Comparison of ENCODE assay signal across 8 mouse cellular contexts in genomic region chr2:37516030-37516710, GRCm38 (mm10). TPM values are rescaled to one million over a fixed set of nuclear protein-coding genes. Genes with fewer than 3 reads are reported as not detected.
A peak's percentile ranks its signal among the peaks of the same experiment; 100 is the strongest.
DNase-seq lines count a peak whose midpoint lies in the region; ATAC-seq lines count a peak whose summit lies in the region.

TSS of gene Gpr21 (plus strand) at chr2:37516332.

- no peak within 1 kb of the TSS; the same call in 1 of the 2 replicates for H3K9ac ChIP-seq in embryonic facial prominence, embryonic 14.5 days (ENCODE audit: low read depth, low read length)
- peak within 1 kb of the TSS; percentile 67 for H3K9ac ChIP-seq in neural tube, embryonic 14.5 days (replicated peaks; ENCODE audit: low read depth, low read length)

- H3K9me3 ChIP-seq in embryonic facial prominence, embryonic 14.5 days (ENCODE audit: control insufficient read depth, low read length), result no peaks in the 10 kb centered on the region
- H3K9me3 ChIP-seq in neural tube, embryonic 14.5 days (ENCODE audit: control insufficient read depth, low read length), result no peaks in the 10 kb centered on the region

- intact Hi-C loops in left cerebral cortex, postnatal 4 days (cut with DNase I), result loop anchor here (5.0 kb wide), 1 partner anchor 256 kb away; no protein-coding TSS in a partner anchor
- intact Hi-C loops in left cerebral cortex, postnatal 14 days (cut with DNase I), result loop anchor here (5.0 kb wide), 1 partner anchor 256 kb away; no protein-coding TSS in a partner anchor

- no peaks in the 10 kb centered on the region for H3K27me3 ChIP-seq in embryonic facial prominence, embryonic 14.5 days (replicated peaks; ENCODE audit: control insufficient read depth, insufficient read depth, low read length)
- H3K27me3 ChIP-seq in neural tube, embryonic 14.5 days (ENCODE audit: control insufficient read depth, insufficient read depth, low read length), result no peaks in the 10 kb centered on the region

- no peak for DNase-seq in left cerebral cortex, postnatal 4 days
- no peak for DNase-seq in left cerebral cortex, postnatal 14 days (ENCODE audit: low spot score in 2 of 2)
- DNase-seq in embryonic facial prominence, embryonic 14.5 days (ENCODE audit: low spot score), result peak; percentile 38
- DNase-seq in kidney, postnatal 4 days, result peak; percentile 4 to 13
- DNase-seq in spleen, postnatal 10 days (ENCODE audit: low spot score in 2 of 2), result no peak
- DNase-seq in adrenal gland, postnatal 36 days, result no peak

- 0 out of 2 replicates have a peak within 1 kb of the TSS, but pooled peaks have one; percentile 8 for H3K4me3 ChIP-seq in embryonic facial prominence, embryonic 14.5 days (ENCODE audit: low read depth, low read length)
- H3K4me3 ChIP-seq in neural tube, embryonic 14.5 days (ENCODE audit: low read depth, low read length), result peak within 1 kb of the TSS; percentile 32

- WGBS in embryonic facial prominence, embryonic 14.5 days, result 27% methylated on average over 11 of the region's 11 CpGs
- WGBS in neural tube, embryonic 14.5 days, result 17% methylated on average over 11 of the region's 11 CpGs

- peaks cover 38% of the 10 kb centered on the region for H3K36me3 ChIP-seq in embryonic facial prominence, embryonic 14.5 days (ENCODE audit: control insufficient read depth, insufficient read depth, low read length)
- H3K36me3 ChIP-seq in neural tube, embryonic 14.5 days (ENCODE audit: control insufficient read depth, insufficient read depth, low read length), result peaks cover 12% of the 10 kb centered on the region; the same call in 1 of the 2 replicates

- no peaks in the 10 kb centered on the region for H3K4me1 ChIP-seq in embryonic facial prominence, embryonic 14.5 days (ENCODE audit: control insufficient read depth, insufficient read depth, low read length)
- H3K4me1 ChIP-seq in neural tube, embryonic 14.5 days (ENCODE audit: control insufficient read depth, insufficient read depth, low read length), result peaks cover 18% of the 10 kb centered on the region

- ATAC-seq in embryonic facial prominence, embryonic 14.5 days (ENCODE audit: low read depth), result peak; percentile 78; the same call in 1 of the 2 replicates
- ATAC-seq in neural tube, embryonic 14.5 days (ENCODE audit: low read depth), result peak; percentile 90
- no peak for ATAC-seq in megakaryocyte-erythroid progenitor cell, adult 5-6 weeks (replicated peaks; ENCODE audit: low FRiP score, low TSS enrichment, poor library complexity, severe bottlenecking)

- H3K4me2 ChIP-seq in embryonic facial prominence, embryonic 14.5 days (ENCODE audit: low read depth, low read length), result peak within 1 kb of the TSS; percentile 40
- H3K4me2 ChIP-seq in neural tube, embryonic 14.5 days (ENCODE audit: low read depth, low read length), result peak within 1 kb of the TSS; percentile 59

- peak within 1 kb of the TSS; percentile 21; the same call in 1 of the 2 replicates for H3K27ac ChIP-seq in embryonic facial prominence, embryonic 14.5 days (replicated peaks; ENCODE audit: low read depth, low read length)
- H3K27ac ChIP-seq in neural tube, embryonic 14.5 days (ENCODE audit: low read depth, low read length), result peak within 1 kb of the TSS; percentile 87

RNA-seq across cellular contexts. Expression of gene Gpr21, which starts in this region (rescaled TPM):
- total RNA-seq in left cerebral cortex, postnatal 4 days (2021), result 10 to 100 TPM; 32.3 to 40.2 TPM
- total RNA-seq in left cerebral cortex, postnatal 14 days (2021), result 10 to 100 TPM in 1 of 2 experiments, 1 to 10 TPM in 1; 9.3 to 10.7 TPM
- polyA plus RNA-seq in embryonic facial prominence, embryonic 14.5 days (2014; fragmentation: Nextera tagmentation; extraction: Ambion mirVana), result 1.3 and 1.6 TPM in 2 replicates
- 25.0 and 34.4 TPM in 2 replicates for polyA plus RNA-seq in neural tube, embryonic 14.5 days (2014; fragmentation: Nextera tagmentation; extraction: Ambion mirVana)
- 2.0 and 3.3 TPM in 2 replicates for total RNA-seq in megakaryocyte-erythroid progenitor cell, adult 5-6 weeks (2014; fragmentation: Nextera tagmentation)
- 0.42 and 3.4 TPM in 2 replicates for total RNA-seq in megakaryocyte-erythroid progenitor cell, adult 5-6 weeks (2017)
- total RNA-seq in adrenal gland, postnatal 36 days (2021), result 1 to 10 TPM in 1 of 2 experiments, under 1 TPM in 1; 0.95 to 2.7 TPM

Comparison
In these comparisons a context has a peak if more than half of its experiments do, and no peak if none do; other contexts are left out.
1. DNase-seq: peak in embryonic facial prominence, embryonic 14.5 days (single experiment) and kidney, postnatal 4 days (2 of 2); none in left cerebral cortex, postnatal 4 days (single experiment), left cerebral cortex, postnatal 14 days (0 of 2), spleen, postnatal 10 days (0 of 2) and adrenal gland, postnatal 36 days (0 of 2).